Mouse (Mus musculus): ENCODE measurements around the gene 1500015O10Rik. TPM values are rescaled to one million over a fixed set of nuclear protein-coding genes. Genes with fewer than 3 reads are reported as not detected.

Gene 1500015O10Rik
- polyA plus RNA-seq, 1 experiment from 2014 or later: 3.0 TPM

DNA sequence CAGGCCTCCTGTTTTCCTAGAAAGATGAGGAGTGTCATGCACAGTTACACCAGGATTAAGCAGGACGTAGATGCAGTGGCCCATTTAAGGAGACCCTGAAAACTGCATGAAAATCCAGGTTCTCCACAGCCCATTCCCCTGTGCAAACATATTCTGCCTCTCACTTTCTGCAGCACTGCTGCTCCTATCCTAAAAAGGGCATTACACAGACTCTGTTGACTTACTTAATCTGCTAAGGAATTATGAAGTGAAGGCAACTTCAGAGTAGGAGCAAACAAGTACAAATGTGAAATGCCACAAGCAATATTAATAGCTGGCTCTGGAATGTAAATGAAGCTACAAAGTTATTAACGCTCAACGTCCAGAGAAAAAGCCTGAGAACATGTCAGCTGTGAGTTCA, 51.3 kb downstream of the 1500015O10Rik start:
- H3K27me3 ChIP-seq (replicated peaks; ENCODE audit: control insufficient read depth, insufficient read depth, low read length): no peaks in the 10 kb centered on the region
- no peaks in the 10 kb centered on the region for H3K4me1 ChIP-seq (replicated peaks; ENCODE audit: control insufficient read depth, insufficient read depth, low read length)
- H3K9me3 ChIP-seq (ENCODE audit: control insufficient read depth, low read length): no peaks in the 10 kb centered on the region
- WGBS: 69% methylated on average over 3 of the region's 3 CpGs
- H3K9ac ChIP-seq (ENCODE audit: low read length): no peak overlapping the region
- peaks cover 23% of the 10 kb centered on the region; the same call in 1 of the 2 replicates for H3K36me3 ChIP-seq (ENCODE audit: control insufficient read depth, insufficient read depth, low read length)
- DNase-seq (ENCODE audit: low spot score) (no peak), ATAC-seq (replicated peaks; ENCODE audit: low FRiP score, low TSS enrichment, low read depth) (no peak)
- H3K4me3 ChIP-seq (ENCODE audit: low read depth, low read length): no peak overlapping the region
- peak overlapping the region; percentile 34; the same call in 1 of the 2 replicates for H3K27ac ChIP-seq (ENCODE audit: low read depth)
- no peak overlapping the region for H3K4me2 ChIP-seq (ENCODE audit: low read length)

DNA sequence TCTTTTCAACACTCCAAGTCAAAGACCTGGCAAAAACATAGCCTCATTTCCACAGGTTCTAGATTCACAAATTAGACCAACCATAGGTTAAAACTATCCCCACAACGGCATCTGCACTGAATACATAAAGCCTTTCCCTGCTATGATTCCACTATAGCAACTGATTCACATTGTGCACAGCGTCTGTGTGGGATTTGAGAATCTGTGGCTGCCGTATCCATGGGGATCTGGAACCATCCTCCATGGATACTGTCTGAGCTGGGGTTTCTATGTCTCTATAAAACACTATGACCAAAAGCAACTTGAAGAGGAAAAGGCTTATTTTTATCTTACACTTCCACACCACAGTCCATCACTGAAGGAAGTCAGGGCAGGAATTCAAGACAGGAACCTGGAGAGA, 52.3 kb downstream of the 1500015O10Rik start:
- H3K36me3 ChIP-seq (ENCODE audit: control insufficient read depth, insufficient read depth, low read length): peaks cover 23% of the 10 kb centered on the region; the same call in 1 of the 2 replicates
- H3K4me2 ChIP-seq (ENCODE audit: low read length): no peak overlapping the region
- no peaks in the 10 kb centered on the region for H3K4me1 ChIP-seq (replicated peaks; ENCODE audit: control insufficient read depth, insufficient read depth, low read length)
- no peaks in the 10 kb centered on the region for H3K27me3 ChIP-seq (replicated peaks; ENCODE audit: control insufficient read depth, insufficient read depth, low read length)
- no peak overlapping the region for H3K9ac ChIP-seq (ENCODE audit: low read length)
- no peak overlapping the region for H3K4me3 ChIP-seq (ENCODE audit: low read depth, low read length)
- H3K27ac ChIP-seq (ENCODE audit: low read depth): no peak overlapping the region
- no peaks in the 10 kb centered on the region for H3K9me3 ChIP-seq (ENCODE audit: control insufficient read depth, low read length)
- DNase-seq (ENCODE audit: low spot score) (no peak), ATAC-seq (replicated peaks; ENCODE audit: low FRiP score, low TSS enrichment, low read depth) (no peak)
- WGBS: 90% methylated on average over 3 of the region's 3 CpGs

DNA sequence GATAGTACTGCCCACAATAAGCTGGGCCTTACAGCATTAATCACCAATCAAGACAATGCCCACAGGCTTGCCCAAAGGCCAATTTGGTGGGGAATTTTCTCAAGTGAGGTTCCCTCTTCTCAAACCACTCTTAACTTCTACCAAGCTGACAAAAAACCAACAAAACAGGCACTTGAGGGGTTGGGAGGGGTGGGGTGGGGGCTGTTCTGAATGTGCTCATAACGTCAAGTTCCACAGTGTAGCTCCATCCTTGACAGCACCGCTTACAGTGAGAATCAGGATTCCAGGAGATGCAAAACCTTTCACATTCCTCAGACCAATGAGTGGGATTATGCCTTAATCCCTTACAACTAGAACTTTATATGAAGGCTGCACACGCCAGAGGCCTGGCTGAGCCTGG, 52.8 kb downstream of the 1500015O10Rik start:
- DNase-seq (ENCODE audit: low spot score): no peak
- peaks cover 23% of the 10 kb centered on the region; the same call in 1 of the 2 replicates for H3K36me3 ChIP-seq (ENCODE audit: control insufficient read depth, insufficient read depth, low read length)
- H3K4me1 ChIP-seq (replicated peaks; ENCODE audit: control insufficient read depth, insufficient read depth, low read length): no peaks in the 10 kb centered on the region
- WGBS: 72% methylated on average over 3 of the region's 3 CpGs
- H3K27me3 ChIP-seq (replicated peaks; ENCODE audit: control insufficient read depth, insufficient read depth, low read length): no peaks in the 10 kb centered on the region
- no peak overlapping the region for H3K4me2 ChIP-seq (ENCODE audit: low read length)
- H3K4me3 ChIP-seq (ENCODE audit: low read depth, low read length): no peak overlapping the region
- ATAC-seq (replicated peaks; ENCODE audit: low FRiP score, low TSS enrichment, low read depth): no peak
- no peaks in the 10 kb centered on the region for H3K9me3 ChIP-seq (ENCODE audit: control insufficient read depth, low read length)
- no peak overlapping the region for H3K9ac ChIP-seq (ENCODE audit: low read length)
- H3K27ac ChIP-seq (ENCODE audit: low read depth): no peak overlapping the region

DNA sequence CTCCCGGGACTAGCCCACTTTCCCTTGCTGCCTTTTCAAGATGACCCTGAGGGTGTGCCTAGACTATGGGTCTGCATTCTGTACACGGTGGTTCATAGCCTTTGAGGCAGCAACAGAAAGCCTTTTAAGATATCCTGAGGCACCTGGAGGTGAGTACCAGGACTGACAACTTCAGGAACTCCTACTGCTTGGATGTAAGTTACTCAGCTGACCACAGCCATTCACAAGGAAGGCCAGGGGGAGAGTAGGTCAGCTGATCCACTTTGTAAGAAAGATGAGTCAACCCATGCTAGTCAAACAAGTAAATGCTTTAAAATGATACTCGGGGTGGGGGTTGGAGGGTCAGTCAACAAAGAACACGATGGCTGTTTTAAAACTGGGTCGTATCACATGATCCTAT, 54.9 kb downstream of the 1500015O10Rik start:
- no peaks in the 10 kb centered on the region for H3K9me3 ChIP-seq (ENCODE audit: control insufficient read depth, low read length)
- H3K27me3 ChIP-seq (replicated peaks; ENCODE audit: control insufficient read depth, insufficient read depth, low read length): no peaks in the 10 kb centered on the region
- no peak overlapping the region for H3K27ac ChIP-seq (ENCODE audit: low read depth)
- H3K36me3 ChIP-seq (ENCODE audit: control insufficient read depth, insufficient read depth, low read length): 0 out of 2 replicates have a peak, but pooled peaks cover 10% of the 10 kb centered on the region
- no peak overlapping the region for H3K4me2 ChIP-seq (ENCODE audit: low read length)
- no peaks in the 10 kb centered on the region for H3K4me1 ChIP-seq (replicated peaks; ENCODE audit: control insufficient read depth, insufficient read depth, low read length)
- no peak overlapping the region for H3K4me3 ChIP-seq (ENCODE audit: low read depth, low read length)
- 83% methylated on average over 5 of the region's 5 CpGs for WGBS
- no peak overlapping the region for H3K9ac ChIP-seq (ENCODE audit: low read length)
- ATAC-seq (replicated peaks; ENCODE audit: low FRiP score, low TSS enrichment, low read depth): no peak
- no peak for DNase-seq (ENCODE audit: low spot score)

DNA sequence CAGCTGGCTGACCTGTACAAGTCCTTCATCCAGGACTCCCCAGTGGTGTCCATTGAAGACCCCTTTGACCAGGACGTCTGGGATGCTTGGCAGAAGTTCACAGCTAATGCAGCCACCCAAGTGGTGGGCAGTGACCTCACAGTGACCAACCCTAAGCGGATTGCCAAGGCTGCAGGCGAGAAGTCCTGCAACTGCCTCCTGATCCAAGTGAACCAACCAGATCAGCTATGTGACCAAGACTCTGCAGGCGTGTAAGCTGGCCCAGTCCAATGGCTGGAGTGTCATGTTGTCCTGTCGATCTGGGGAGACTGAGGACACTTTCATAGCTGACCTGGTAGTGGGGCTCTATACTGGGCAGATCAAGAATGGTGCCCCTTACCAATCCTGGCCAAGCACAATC, 56.3 kb downstream of the 1500015O10Rik start:
- Histone ChIP-seq H3K9me3 (ENCODE audit: control insufficient read depth, low read length) (no peaks in the 10 kb centered on the region), H3K9ac (ENCODE audit: low read length) (no peak overlapping the region), H3K4me3 (ENCODE audit: low read depth, low read length) (no peak overlapping the region), H3K4me2 (ENCODE audit: low read length) (no peak overlapping the region), H3K27ac (ENCODE audit: low read depth) (no peak overlapping the region), H3K4me1 (replicated peaks; ENCODE audit: control insufficient read depth, insufficient read depth, low read length) (no peaks in the 10 kb centered on the region), H3K27me3 (replicated peaks; ENCODE audit: control insufficient read depth, insufficient read depth, low read length) (no peaks in the 10 kb centered on the region), H3K36me3 (ENCODE audit: control insufficient read depth, insufficient read depth, low read length) (0 out of 2 replicates have a peak, but pooled peaks cover 10% of the 10 kb centered on the region)
- WGBS: 90% methylated on average over 5 of the region's 5 CpGs
- DNase-seq (ENCODE audit: low spot score) (no peak), ATAC-seq (replicated peaks; ENCODE audit: low FRiP score, low TSS enrichment, low read depth) (no peak)

DNA sequence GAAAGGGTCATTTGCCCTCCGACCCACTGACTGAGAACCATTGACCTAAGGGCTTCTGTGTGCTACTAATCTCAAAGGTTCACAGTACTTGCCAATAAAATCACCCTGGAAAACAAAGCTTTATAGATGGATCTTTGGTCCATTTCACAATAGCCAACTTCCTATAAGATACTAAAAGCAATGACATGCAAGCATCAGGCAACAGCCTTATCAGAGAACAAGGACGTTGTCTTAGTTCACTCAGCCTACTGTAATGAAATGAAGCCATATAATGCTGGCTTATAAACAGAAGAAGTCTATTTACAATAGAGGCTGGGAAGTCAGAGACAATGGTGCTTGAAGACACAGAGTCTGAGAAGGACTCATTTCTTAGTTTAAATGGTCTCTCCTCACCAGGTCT, 59.4 kb downstream of the 1500015O10Rik start:
- H3K9ac ChIP-seq (ENCODE audit: low read length): no peak overlapping the region
- no peak for ATAC-seq (replicated peaks; ENCODE audit: low FRiP score, low TSS enrichment, low read depth)
- H3K27ac ChIP-seq (ENCODE audit: low read depth): no peak overlapping the region
- no peak overlapping the region for H3K4me2 ChIP-seq (ENCODE audit: low read length)
- H3K9me3 ChIP-seq (ENCODE audit: control insufficient read depth, low read length): no peaks in the 10 kb centered on the region
- H3K36me3 ChIP-seq (ENCODE audit: control insufficient read depth, insufficient read depth, low read length): 0 out of 2 replicates have a peak, but pooled peaks cover 10% of the 10 kb centered on the region
- H3K27me3 ChIP-seq (replicated peaks; ENCODE audit: control insufficient read depth, insufficient read depth, low read length): no peaks in the 10 kb centered on the region
- H3K4me1 ChIP-seq (replicated peaks; ENCODE audit: control insufficient read depth, insufficient read depth, low read length): no peaks in the 10 kb centered on the region
- H3K4me3 ChIP-seq (ENCODE audit: low read depth, low read length): no peak overlapping the region
- DNase-seq (ENCODE audit: low spot score): no peak
- 77% methylated on average over 2 of the region's 2 CpGs for WGBS

Other genes with a start within 250 kb of the 1500015O10Rik start
- gene Uxs1, start 97.2 kb downstream of the 1500015O10Rik start, polyA plus RNA-seq (2014; fragmentation: Nextera tagmentation; extraction: Ambion mirVana): 16.3 and 18.1 TPM in 2 replicates
- gene Tpp2, start 203.0 kb downstream of the 1500015O10Rik start, polyA plus RNA-seq (2014; fragmentation: Nextera tagmentation; extraction: Ambion mirVana): 59.6 and 64.2 TPM in 2 replicates

Measured in intestine, embryonic 14.5 days (tissue).